Mouse (Mus musculus) neural tube, embryonic 14.5 days (tissue): ENCODE data around the gene Tmeff2. TPM values are rescaled to one million over a fixed set of nuclear protein-coding genes. Genes with fewer than 3 reads are reported as not detected.
"Not testable (repeated sequence)": the region's sequence is repeated elsewhere in the genome, so short reads cannot be mapped to it uniquely, and the experiment has no call there.

Experiments used
- ATAC-seq: fragments of 200-750 bp; cut with Nextera tagmentation; 2 replicates; pipeline ENCODE4 v1.8.0; 2017; ENCODE audit warnings: low read depth, mild to moderate bottlenecking, moderate TSS enrichment, moderate library complexity
- H3K27ac ChIP-seq: fragments of 300-500 bp; sonication (generic); 2 replicates; pipeline ENCODE4 v1.5.1; 2014; ENCODE audit warnings: low read depth, mild to moderate bottlenecking, control low read depth, low read length, moderate library complexity, mixed read lengths
- H3K27me3 ChIP-seq: fragments of 300-500 bp; sonication (generic); 2 replicates; pipeline ENCODE4 v1.6.1; 2014; ENCODE audit warnings: low read length; ENCODE audit not compliant: control insufficient read depth, insufficient read depth
- H3K36me3 ChIP-seq: fragments of 300-500 bp; sonication (generic); 2 replicates; pipeline ENCODE4 v1.6.1; 2014; ENCODE audit warnings: low read length, mixed read lengths; ENCODE audit not compliant: control insufficient read depth, insufficient read depth
- H3K4me1 ChIP-seq: fragments of 300-500 bp; sonication (generic); 2 replicates; pipeline ENCODE4 v1.6.1; 2014; ENCODE audit warnings: low read length; ENCODE audit not compliant: control insufficient read depth, insufficient read depth
- H3K4me2 ChIP-seq: fragments of 300-500 bp; sonication (generic); 2 replicates; pipeline ENCODE4 v1.6.1; 2014; ENCODE audit warnings: mild to moderate bottlenecking, low read depth, low read length, control low read depth
- H3K4me3 ChIP-seq: fragments of 300-500 bp; sonication (generic); 2 replicates; pipeline ENCODE4 v1.5.1; 2014; ENCODE audit warnings: low read depth, low read length, control low read depth, mixed read lengths
- H3K9ac ChIP-seq: fragments of 300-500 bp; sonication (generic); replicated peaks from 2 replicates; pipeline ENCODE4 v1.6.1; 2014; ENCODE audit warnings: low read depth, mild to moderate bottlenecking, control low read depth, low read length, mixed read lengths
- H3K9me3 ChIP-seq: fragments of 300-500 bp; sonication (generic); 2 replicates; pipeline ENCODE4 v1.6.1; 2016; ENCODE audit warnings: low read length; ENCODE audit not compliant: control insufficient read depth
- WGBS: fragments of 180-500 bp; shearing (Covaris S2); extraction: QIAGEN DNeasy Blood & Tissue Kit; methylation state at CpG from one replicate; pipeline ENCODE4 v1.1.7; 2014; 5-methylcytosine and 5-hydroxymethylcytosine counted together
- polyA plus RNA-seq: library from polyadenylated mRNA; unstranded; fragments of >200 nt; fragmentation: Nextera tagmentation; extraction: Ambion mirVana; gene quantifications from 2 replicates; pipeline ENCODE4 v1.2.1, GENCODE M21; 2014

Gene Tmeff2
- 95.9 and 128 TPM in 2 replicates for polyA plus RNA-seq

DNA sequence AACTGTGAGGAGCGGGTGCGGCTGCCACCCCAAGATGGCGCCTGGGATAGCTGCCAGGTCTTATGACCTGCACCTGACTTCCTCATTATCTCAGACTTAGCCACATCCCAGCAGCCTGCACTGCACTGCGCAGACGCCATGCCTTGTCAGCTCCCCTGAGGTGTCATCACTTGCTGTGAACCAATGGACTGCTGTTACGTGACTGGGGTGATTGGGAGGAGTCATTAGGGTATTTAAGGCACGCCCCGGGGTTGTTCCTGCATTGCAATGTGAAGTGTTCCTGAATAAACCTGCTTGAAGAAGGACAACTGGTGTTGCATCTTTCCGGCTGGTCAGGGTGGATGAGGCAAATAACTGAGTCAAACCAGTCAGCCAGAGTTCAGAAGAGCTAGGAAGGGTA lies at the start of gene Tmeff2:
TSS of gene Tmeff2 (plus strand) at position 262 of the 400 bp plus-strand sequence.
- WGBS: 92% methylated on average over 9 of the region's 9 CpGs
- not testable (repeated sequence) for H3K4me3 ChIP-seq

DNA sequence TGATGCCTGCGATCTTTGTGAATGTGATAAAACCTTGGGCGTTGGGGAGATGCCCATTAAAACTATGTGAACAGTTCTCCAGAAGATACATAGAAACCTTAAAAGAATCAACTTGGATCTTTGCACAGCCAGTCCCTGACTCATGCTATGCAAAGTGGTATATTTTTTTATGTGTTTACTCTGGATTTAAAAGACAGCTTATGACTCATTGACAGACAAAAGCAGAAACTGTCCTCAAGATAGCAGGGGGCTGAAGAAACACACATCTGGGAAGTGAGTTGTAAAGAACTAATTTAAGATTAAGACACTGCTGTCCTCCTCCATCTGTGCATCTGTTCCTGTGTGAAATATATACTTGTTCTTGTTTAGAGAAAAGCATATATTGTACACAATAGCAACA lies 38.9 kb upstream of the Tmeff2 start:
- Histone ChIP-seq H3K36me3 (no peaks in the 10 kb centered on the region), H3K4me3 (no peak overlapping the region), H3K9ac (no peak overlapping the region), H3K27ac (no peak overlapping the region), H3K4me1 (no peaks in the 10 kb centered on the region), H3K27me3 (no peaks in the 10 kb centered on the region), H3K9me3 (no peaks in the 10 kb centered on the region), H3K4me2 (no peak overlapping the region)
- WGBS: 92% methylated on average over 2 of the region's 2 CpGs
- no peak for ATAC-seq

More for the DNA sequence above, at the start of gene Tmeff2:
- H3K27ac ChIP-seq, H3K9me3 ChIP-seq, ATAC-seq, H3K36me3 ChIP-seq, H3K4me2 ChIP-seq, H3K27me3 ChIP-seq, H3K9ac ChIP-seq, H3K4me1 ChIP-seq: not testable (repeated sequence)

- ATAC-seq: 0 out of 2 replicates have a peak, but pooled peaks have one; percentile 46
- 21% methylated on average over 6 of the region's 6 CpGs for WGBS
- Histone ChIP-seq H3K36me3 (no peaks in the 10 kb centered on the region), H3K27me3 (no peaks in the 10 kb centered on the region), H3K4me3 (no peak overlapping the region), H3K4me2 (no peak overlapping the region), H3K4me1 (no peaks in the 10 kb centered on the region), H3K27ac (no peak overlapping the region), H3K9me3 (no peaks in the 10 kb centered on the region), H3K9ac (no peak overlapping the region)
Observed at GRCm38 (mm10) chr1:50897696-50898095, 2.8 kb upstream of the Tmeff2 start.

DNA sequence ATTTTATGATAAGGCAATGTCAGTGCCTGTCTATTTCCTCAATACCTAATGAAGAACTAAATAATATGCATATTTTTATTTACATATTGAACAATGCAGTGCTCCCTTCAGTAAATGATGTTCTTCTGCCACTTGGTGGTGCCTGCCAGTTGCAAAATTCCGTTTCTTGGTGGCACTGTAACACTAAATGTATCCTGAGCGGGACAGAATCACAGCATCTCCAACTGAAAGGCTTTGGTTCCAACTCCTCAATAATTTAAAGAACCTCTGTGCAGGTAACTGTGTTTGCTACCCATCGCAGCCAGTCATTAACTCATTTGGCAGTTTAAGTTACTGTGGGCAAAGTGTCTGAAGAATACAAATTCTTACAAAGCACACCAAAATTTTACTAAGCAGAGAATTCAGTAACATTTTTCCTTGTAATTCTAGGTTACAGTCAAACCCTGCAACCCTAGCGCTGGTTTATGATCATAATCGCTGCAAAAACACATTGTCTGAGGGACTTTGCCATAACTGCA lies 24.4 kb downstream of the Tmeff2 start:
- Histone ChIP-seq H3K4me2 (peak overlapping the region; percentile 80), H3K4me1 (no peaks in the 10 kb centered on the region), H3K9me3 (no peaks in the 10 kb centered on the region), H3K27me3 (no peaks in the 10 kb centered on the region), H3K36me3 (no peaks in the 10 kb centered on the region), H3K27ac (peak overlapping the region; percentile 97), H3K9ac (peak overlapping the region; percentile 76), H3K4me3 (peak overlapping the region; percentile 48)
- ATAC-seq: no peak
- 35% methylated on average over 5 of the region's 5 CpGs for WGBS

GRCm38 (mm10) chr1:50925356-50925921 lies 25.0 kb downstream of the Tmeff2 start:
- H3K4me2 ChIP-seq: peak overlapping the region; percentile 80
- no peak for ATAC-seq
- H3K4me1 ChIP-seq: no peaks in the 10 kb centered on the region
- 7% methylated on average over 13 of the region's 13 CpGs for WGBS
- H3K4me3 ChIP-seq: peak overlapping the region; percentile 48
- peak overlapping the region; percentile 76 for H3K9ac ChIP-seq
- H3K9me3 ChIP-seq: no peaks in the 10 kb centered on the region
- H3K27ac ChIP-seq: peak overlapping the region; percentile 97
- H3K36me3 ChIP-seq: no peaks in the 10 kb centered on the region
- no peaks in the 10 kb centered on the region for H3K27me3 ChIP-seq

DNA sequence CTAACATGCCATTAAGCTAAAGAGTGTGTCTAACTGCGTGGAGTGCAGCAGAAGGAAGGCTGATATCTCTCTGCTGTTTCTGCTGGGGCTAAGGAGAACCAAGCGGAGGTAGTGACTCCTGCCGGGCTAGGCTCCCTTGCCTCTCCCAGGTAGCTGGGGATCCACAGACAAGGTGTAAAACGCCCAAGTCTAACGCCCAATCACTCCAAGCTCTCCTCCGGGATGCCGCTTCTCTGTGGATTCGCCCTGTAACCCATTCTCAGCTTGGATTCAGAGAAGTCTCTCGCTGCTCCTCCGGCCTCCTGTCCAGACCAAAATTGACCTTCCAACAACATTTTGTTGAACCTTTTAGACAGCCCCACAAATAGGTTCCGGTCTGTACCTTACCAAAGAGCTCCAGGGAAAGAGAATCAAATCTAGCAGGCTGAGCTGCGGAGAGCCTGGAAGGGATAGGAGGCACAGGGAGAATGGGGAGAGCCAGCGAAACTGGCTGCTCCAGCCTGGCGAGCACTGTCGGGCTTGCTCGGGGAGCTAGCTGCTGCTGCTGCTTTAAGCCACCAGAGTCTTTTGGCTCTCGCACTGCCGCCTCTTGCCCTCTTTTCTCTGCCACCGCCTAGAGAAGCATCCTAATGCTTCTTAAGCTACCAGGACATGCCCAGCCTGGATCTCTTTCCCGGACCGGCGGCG lies 26.1 kb downstream of the Tmeff2 start:
- H3K9me3 ChIP-seq: no peaks in the 10 kb centered on the region
- peak overlapping the region; percentile 48 for H3K4me3 ChIP-seq
- H3K4me1 ChIP-seq: no peaks in the 10 kb centered on the region
- 1% methylated on average over 23 of the region's 23 CpGs for WGBS
- peak overlapping the region; percentile 76 for H3K9ac ChIP-seq
- H3K27ac ChIP-seq: peak overlapping the region; percentile 97
- ATAC-seq: peak; percentile 59
- H3K27me3 ChIP-seq: no peaks in the 10 kb centered on the region
- no peaks in the 10 kb centered on the region for H3K36me3 ChIP-seq
- peak overlapping the region; percentile 80 for H3K4me2 ChIP-seq

GRCm38 (mm10) chr1:50927077-50927611 lies 26.7 kb downstream of the Tmeff2 start:
- H3K9ac ChIP-seq: peak overlapping the region; percentile 76
- H3K27ac ChIP-seq: peak overlapping the region; percentile 97
- WGBS: 0% methylated on average over 37 of the region's 37 CpGs
- H3K9me3 ChIP-seq: no peaks in the 10 kb centered on the region
- H3K27me3 ChIP-seq: no peaks in the 10 kb centered on the region
- ATAC-seq: peak; percentile 97
- peak overlapping the region; percentile 80 for H3K4me2 ChIP-seq
- peak overlapping the region; percentile 48 for H3K4me3 ChIP-seq
- H3K36me3 ChIP-seq: no peaks in the 10 kb centered on the region
- no peaks in the 10 kb centered on the region for H3K4me1 ChIP-seq

DNA sequence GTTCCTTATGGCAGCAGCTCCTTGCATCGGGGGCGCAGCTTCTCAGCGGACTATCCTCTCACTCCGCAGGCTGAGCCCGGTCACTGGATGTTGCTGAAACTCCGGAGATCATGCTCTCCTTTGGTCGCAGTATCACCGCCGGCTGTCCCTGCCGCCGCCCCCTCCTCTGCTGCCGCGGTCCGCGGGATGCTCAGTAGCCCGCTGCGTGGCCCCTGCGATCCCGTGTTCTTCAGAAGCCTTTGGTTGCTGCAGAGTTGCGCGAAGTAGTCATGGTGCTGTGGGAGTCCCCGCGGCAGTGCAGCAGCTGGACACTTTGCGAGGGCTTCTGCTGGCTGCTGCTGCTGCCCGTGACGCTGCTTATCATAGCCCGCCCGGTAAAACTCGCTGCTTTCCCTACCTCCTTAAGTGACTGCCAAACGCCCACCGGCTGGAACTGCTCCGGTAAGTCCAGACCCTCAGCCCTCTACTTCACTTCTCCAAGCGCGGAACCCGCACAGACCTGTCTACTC lies 27.3 kb downstream of the Tmeff2 start:
- ATAC-seq: peak; percentile 52
- WGBS: under 1% methylated on average over 34 of the region's 35 CpGs

GRCm38 (mm10) chr1:50928776-50929175 lies 28.3 kb downstream of the Tmeff2 start:
- Histone ChIP-seq H3K4me3 (peak overlapping the region; percentile 48), H3K27ac (no peak overlapping the region), H3K9me3 (no peaks in the 10 kb centered on the region), H3K4me2 (peak overlapping the region; percentile 80), H3K4me1 (no peaks in the 10 kb centered on the region), H3K36me3 (no peaks in the 10 kb centered on the region), H3K27me3 (no peaks in the 10 kb centered on the region), H3K9ac (peak overlapping the region; percentile 21; the same call in 1 of the 2 replicates)
- 16% methylated on average over 3 of the region's 3 CpGs for WGBS
- no peak for ATAC-seq

More for the DNA sequence above, 27.3 kb downstream of the Tmeff2 start:
- H3K4me1 ChIP-seq: no peaks in the 10 kb centered on the region
- H3K27me3 ChIP-seq: no peaks in the 10 kb centered on the region
- peak overlapping the region; percentile 67 for H3K9ac ChIP-seq
- no peaks in the 10 kb centered on the region for H3K36me3 ChIP-seq
- H3K9me3 ChIP-seq: no peaks in the 10 kb centered on the region
- H3K27ac ChIP-seq: peak overlapping the region; percentile 97
- H3K4me2 ChIP-seq: peak overlapping the region; percentile 80
- peak overlapping the region; percentile 48 for H3K4me3 ChIP-seq
